In the genomic region with DNA sequence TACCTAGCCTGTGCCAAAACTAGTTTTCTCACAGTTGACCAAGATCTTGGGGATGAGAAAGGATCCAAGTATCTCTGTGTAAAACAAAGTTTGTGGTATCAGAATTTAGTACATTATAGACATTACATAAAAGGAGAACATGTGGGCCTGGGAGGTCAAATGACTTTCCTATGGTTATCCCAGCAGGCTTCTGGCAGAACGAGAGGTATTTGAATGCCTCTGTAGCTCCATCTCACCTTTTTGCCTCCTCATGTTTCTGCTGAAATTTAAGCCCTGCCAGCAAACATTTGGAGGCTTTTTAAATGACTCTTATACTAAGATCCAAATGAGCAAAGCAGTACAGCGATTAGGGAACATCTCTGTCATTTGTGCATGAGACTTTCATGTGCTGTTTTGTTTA, we compare ENCODE assay signal across 26 mouse cellular contexts.
DNase-seq lines count a peak whose midpoint lies in the region; ATAC-seq and TF ChIP-seq lines count a peak whose summit lies in the region.
"Had no signal": no experiment of that assay in that cellular context is flagged by ENCODE, and none has a peak within 500 bp of the region (broad histone marks: within the 10 kb centered on the region; RNA-seq: fewer than 3 reads in every experiment).

No protein-coding gene starts in this region.

- no peaks in the 10 kb centered on the region for H3K4me1 ChIP-seq in lung, adult 2 months (ENCODE audit: control insufficient read depth, insufficient read depth, low read length)
- H3K4me1 ChIP-seq: embryonic facial prominence, embryonic 10.5 days; embryonic facial prominence, embryonic 13.5 days; forebrain, embryonic 12.5 days; hindbrain, embryonic 13.5 days; intestine, embryonic 15.5 days had no signal

- 49% methylated on average over 2 of the region's 2 CpGs for WGBS in lung, adult 2 months

- no peak overlapping the region for H3K4me3 ChIP-seq in lung, adult 2 months (replicated peaks; ENCODE audit: extremely low read depth, low read depth, low read length)
- H3K4me3 ChIP-seq: embryonic facial prominence, embryonic 10.5 days; embryonic facial prominence, embryonic 13.5 days; erythroblast, embryonic 14.5 days; forebrain, embryonic 12.5 days; gastrocnemius, adult 2 months; hindbrain, embryonic 10.5 days; hindbrain, embryonic 13.5 days; intestine, embryonic 15.5 days had no signal

- TF ChIP-seq POLR2A in lung, adult 2 months (IDR thresholded peaks at IDR 0.05; ENCODE audit: borderline replicate concordance, extremely low read depth, low read depth, low read length), result no peak

- TF ChIP-seq CTCF in lung, adult 2 months (IDR thresholded peaks at IDR 0.05; ENCODE audit: insufficient read depth, low read length), result no peak

- no peak for DNase-seq in cerebellum, postnatal 4 days (ENCODE audit: low spot score in 2 of 2)
- DNase-seq in cerebellum, adult 11-12 months, result peak; percentile 44
- peak; percentile 33 for DNase-seq in cerebellum, adult 8-10 months
- peak; percentile 4 to 29 for DNase-seq in cerebellum, postnatal 25 days
- no peak for DNase-seq in lung, adult 2 months
- DNase-seq in left cerebral cortex, postnatal 25 days (ENCODE audit: low spot score in 2 of 2), result no peak
- no peak for DNase-seq in thymus, postnatal 10 days (ENCODE audit: low spot score in 2 of 2)
- DNase-seq: adrenal gland, adult 8-10 months; adrenal gland, postnatal 25 days; embryo, embryonic 11 days; gastrocnemius, adult 2 months; gastrocnemius, postnatal 14 days; heart, adult 11 months; heart, postnatal 36 days; kidney, adult 11 months had no signal

- intact Hi-C loops in left cerebral cortex, postnatal 25 days (cut with DNase I), result no loop called here

- ATAC-seq in cerebellum, adult (ENCODE audit: insufficient number of reproducible peaks, low FRiP score, low TSS enrichment), result 0 out of 2 replicates have a peak, but pooled peaks have one; percentile 36
- ATAC-seq: activated CD4-positive, CD25-positive, alpha-beta regulatory T cell, adult 4 months; forebrain, embryonic 16.5 days; hindbrain, embryonic 16.5 days; intestine, embryonic 15.5 days had no signal

Comparison
In these comparisons a context has a peak if more than half of its experiments do, and no peak if none do; other contexts are left out.
1. DNase-seq: peak in cerebellum, adult 11-12 months (single experiment), cerebellum, adult 8-10 months (single experiment) and cerebellum, postnatal 25 days (2 of 2); none in cerebellum, postnatal 4 days (0 of 2), lung, adult 2 months (single experiment), left cerebral cortex, postnatal 25 days (0 of 2) and thymus, postnatal 10 days (0 of 2).